Mouse (Mus musculus): ENCODE measurements around the gene Adgrl2. TPM values are rescaled to one million over a fixed set of nuclear protein-coding genes. Genes with fewer than 3 reads are reported as not detected.

Adgrl2 gene
- total RNA-seq, 1 experiment: 36.6 TPM

- in situ Hi-C loops (cut with MboI; ENCODE audit: low sequenced_read_pairs in 2 of 2, unreplicated experiment in 2 of 2): no loop called here
- H3K9me3 ChIP-seq (ENCODE audit: control insufficient read depth, insufficient read depth, low read depth, low read length): no peaks in the 10 kb centered on the region
- no peak overlapping the region for H3K4me3 ChIP-seq (ENCODE audit: insufficient read depth in 1 of 2, low read depth in 1 of 2, low read length in 2 of 2, poor library complexity in 1 of 2, severe bottlenecking in 1 of 2)
- DNase-seq (ENCODE audit: low read depth, low spot score): no peak
- no peak overlapping the region for H3K27ac ChIP-seq (ENCODE audit: insufficient read depth, low read depth, low read length, poor library complexity, severe bottlenecking)
- TF ChIP-seq CHD2 (IDR thresholded peaks at IDR 0.05; ENCODE audit: low read depth, low read length) (no peak), ZNF384 (IDR thresholded peaks at IDR 0.05; ENCODE audit: low read depth, low read length) (no peak), ZC3H11A (IDR thresholded peaks at IDR 0.05; ENCODE audit: borderline replicate concordance, low read depth, low read length) (no peak), HCFC1 (IDR thresholded peaks at IDR 0.05; ENCODE audit: borderline replicate concordance, insufficient read depth, low read length) (no peak), MAFK (IDR thresholded peaks at IDR 0.05; ENCODE audit: insufficient read depth, low read depth, low read length) (no peak)
- H3K36me3 ChIP-seq (ENCODE audit: control insufficient read depth, insufficient read depth, low read length, poor library complexity, severe bottlenecking): no peaks in the 10 kb centered on the region
- H3K9ac ChIP-seq (ENCODE audit: insufficient read depth, low read depth, low read length, poor library complexity, severe bottlenecking): no peak overlapping the region
- H3K4me1 ChIP-seq (ENCODE audit: control insufficient read depth in 2 of 2, insufficient read depth in 2 of 2, low read length in 2 of 2, poor library complexity in 1 of 2): peaks cover 0 to 10% of the 10 kb centered on the region in 2 experiments; a peak in 1 of 4 replicates
These were observed 33.5 kb downstream of the Adgrl2 start for GRCm38 (mm10) chr3:148956887-148957286.

- Histone ChIP-seq H3K27ac (ENCODE audit: insufficient read depth, low read depth, low read length, poor library complexity, severe bottlenecking) (no peak overlapping the region), H3K4me1 (ENCODE audit: control insufficient read depth in 2 of 2, insufficient read depth in 2 of 2, low read length in 2 of 2, poor library complexity in 1 of 2) (no peaks in the 10 kb centered on the region), H3K9me3 (ENCODE audit: control insufficient read depth, insufficient read depth, low read depth, low read length) (no peaks in the 10 kb centered on the region), H3K9ac (ENCODE audit: insufficient read depth, low read depth, low read length, poor library complexity, severe bottlenecking) (no peak overlapping the region), H3K4me3 (ENCODE audit: insufficient read depth in 1 of 2, low read depth in 1 of 2, low read length in 2 of 2, poor library complexity in 1 of 2, severe bottlenecking in 1 of 2) (no peak overlapping the region), H3K36me3 (ENCODE audit: control insufficient read depth, insufficient read depth, low read length, poor library complexity, severe bottlenecking) (peaks cover 2% of the 10 kb centered on the region; the same call in 1 of the 2 replicates)
- no peak for TF ChIP-seq CHD2 (IDR thresholded peaks at IDR 0.05; ENCODE audit: low read depth, low read length)
- no peak for TF ChIP-seq MAFK (IDR thresholded peaks at IDR 0.05; ENCODE audit: insufficient read depth, low read depth, low read length)
- no peak for TF ChIP-seq ZNF384 (IDR thresholded peaks at IDR 0.05; ENCODE audit: low read depth, low read length)
- TF ChIP-seq ZC3H11A (IDR thresholded peaks at IDR 0.05; ENCODE audit: borderline replicate concordance, low read depth, low read length): no peak
- no peak for TF ChIP-seq HCFC1 (IDR thresholded peaks at IDR 0.05; ENCODE audit: borderline replicate concordance, insufficient read depth, low read length)
- in situ Hi-C loops (cut with MboI; ENCODE audit: low sequenced_read_pairs in 2 of 2, unreplicated experiment in 2 of 2): no loop called here
- no peak for DNase-seq (ENCODE audit: low read depth, low spot score)
These were observed 40.6 kb downstream of the Adgrl2 start for GRCm38 (mm10) chr3:148949796-148950195.

GRCm38 (mm10) chr3:148947805-148948405 is 42.5 kb downstream of the Adgrl2 start:
- no peak for TF ChIP-seq MAFK (IDR thresholded peaks at IDR 0.05; ENCODE audit: insufficient read depth, low read depth, low read length)
- no peak for TF ChIP-seq ZNF384 (IDR thresholded peaks at IDR 0.05; ENCODE audit: low read depth, low read length)
- TF ChIP-seq CHD2 (IDR thresholded peaks at IDR 0.05; ENCODE audit: low read depth, low read length): no peak
- no peak for TF ChIP-seq ZC3H11A (IDR thresholded peaks at IDR 0.05; ENCODE audit: borderline replicate concordance, low read depth, low read length)
- no peak for TF ChIP-seq HCFC1 (IDR thresholded peaks at IDR 0.05; ENCODE audit: borderline replicate concordance, insufficient read depth, low read length)
- Histone ChIP-seq H3K4me3 (ENCODE audit: insufficient read depth in 1 of 2, low read depth in 1 of 2, low read length in 2 of 2, poor library complexity in 1 of 2, severe bottlenecking in 1 of 2) (no peak overlapping the region), H3K9ac (ENCODE audit: insufficient read depth, low read depth, low read length, poor library complexity, severe bottlenecking) (no peak overlapping the region), H3K36me3 (ENCODE audit: control insufficient read depth, insufficient read depth, low read length, poor library complexity, severe bottlenecking) (peaks cover 2% of the 10 kb centered on the region; the same call in 1 of the 2 replicates), H3K27ac (ENCODE audit: insufficient read depth, low read depth, low read length, poor library complexity, severe bottlenecking) (no peak overlapping the region), H3K4me1 (ENCODE audit: control insufficient read depth in 2 of 2, insufficient read depth in 2 of 2, low read length in 2 of 2, poor library complexity in 1 of 2) (no peaks in the 10 kb centered on the region), H3K9me3 (ENCODE audit: control insufficient read depth, insufficient read depth, low read depth, low read length) (no peaks in the 10 kb centered on the region)
- DNase-seq (ENCODE audit: low read depth, low spot score): no peak
- in situ Hi-C loops (cut with MboI; ENCODE audit: low sequenced_read_pairs in 2 of 2, unreplicated experiment in 2 of 2): no loop called here

GRCm38 (mm10) chr3:148947266-148947665 is 43.1 kb downstream of the Adgrl2 start:
- peaks cover 2% of the 10 kb centered on the region; the same call in 1 of the 2 replicates for H3K36me3 ChIP-seq (ENCODE audit: control insufficient read depth, insufficient read depth, low read length, poor library complexity, severe bottlenecking)
- TF ChIP-seq ZNF384 (IDR thresholded peaks at IDR 0.05; ENCODE audit: low read depth, low read length) (no peak), ZC3H11A (IDR thresholded peaks at IDR 0.05; ENCODE audit: borderline replicate concordance, low read depth, low read length) (no peak), MAFK (IDR thresholded peaks at IDR 0.05; ENCODE audit: insufficient read depth, low read depth, low read length) (no peak), HCFC1 (IDR thresholded peaks at IDR 0.05; ENCODE audit: borderline replicate concordance, insufficient read depth, low read length) (no peak), CHD2 (IDR thresholded peaks at IDR 0.05; ENCODE audit: low read depth, low read length) (no peak)
- no peaks in the 10 kb centered on the region for H3K9me3 ChIP-seq (ENCODE audit: control insufficient read depth, insufficient read depth, low read depth, low read length)
- in situ Hi-C loops (cut with MboI; ENCODE audit: low sequenced_read_pairs in 2 of 2, unreplicated experiment in 2 of 2): no loop called here
- no peak overlapping the region for H3K27ac ChIP-seq (ENCODE audit: insufficient read depth, low read depth, low read length, poor library complexity, severe bottlenecking)
- no peak for DNase-seq (ENCODE audit: low read depth, low spot score)
- no peak overlapping the region for H3K4me3 ChIP-seq (ENCODE audit: insufficient read depth in 1 of 2, low read depth in 1 of 2, low read length in 2 of 2, poor library complexity in 1 of 2, severe bottlenecking in 1 of 2)
- H3K9ac ChIP-seq (ENCODE audit: insufficient read depth, low read depth, low read length, poor library complexity, severe bottlenecking): no peak overlapping the region
- H3K4me1 ChIP-seq (ENCODE audit: control insufficient read depth in 2 of 2, insufficient read depth in 2 of 2, low read length in 2 of 2, poor library complexity in 1 of 2): no peaks in the 10 kb centered on the region

Measured in ES-E14 (cell line).